Mouse (Mus musculus) megakaryocyte, embryonic 14.5 days (primary cell): ENCODE results near the gene Tnfaip8l1.

ENCODE experiments used
- FLI1 ChIP-seq: IDR thresholded peaks from 2 replicates; pipeline ENCODE4 v1.6.1; 2012; ENCODE audit warnings: low read length, inconsistent platforms, mixed read lengths
- GATA1 ChIP-seq: IDR thresholded peaks from 3 replicates; pipeline ENCODE4 v1.6.1; 2012; ENCODE audit warnings: mixed read lengths, low read length, inconsistent platforms, borderline replicate concordance

DNA sequence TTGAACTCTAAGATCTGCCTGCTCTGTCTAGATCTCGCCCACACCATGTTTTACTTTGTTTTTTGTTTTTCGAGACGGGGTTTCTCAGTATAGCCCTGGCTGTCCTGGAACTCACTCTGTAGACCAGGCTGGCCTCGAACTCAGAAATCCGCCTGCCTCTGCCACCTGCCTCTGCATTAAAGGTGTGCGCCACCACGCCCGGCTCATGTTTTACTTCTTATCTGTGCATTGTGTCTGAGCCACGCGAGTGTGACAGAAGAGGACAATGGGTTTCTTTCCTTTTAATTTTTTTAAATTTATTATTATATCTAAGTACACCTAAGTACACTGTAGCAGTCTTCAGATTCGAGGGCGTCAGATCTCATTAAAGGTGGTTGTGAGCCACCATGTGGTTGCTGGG is 57.0 kb downstream of the Tnfaip8l1 start:
- TF ChIP-seq GATA1: no peak
- no peak for TF ChIP-seq FLI1
